Mouse (Mus musculus) forelimb bud, embryonic 11.5 days (tissue): ENCODE results near the gene Lpp.

Source experiments
- DNase-seq: peaks from one replicate; pipeline ENCODE4 v3.0.0-alpha.2; 2012; ENCODE audit warnings: low read depth, low spot score

Gene Lpp

GRCm38 (mm10) chr16:24625576-24625975, 232.3 kb downstream of the Lpp start:
- no peak for DNase-seq

- no peak for DNase-seq
Observed at GRCm38 (mm10) chr16:24628779-24629178, 235.5 kb downstream of the Lpp start.

- DNase-seq = no peak
Observed at GRCm38 (mm10) chr16:24629218-24630172, 236.2 kb downstream of the Lpp start.

GRCm38 (mm10) chr16:24635381-24635919, 242.1 kb downstream of the Lpp start:
- no peak for DNase-seq

- no peak for DNase-seq
Observed at GRCm38 (mm10) chr16:24636894-24637293, 243.6 kb downstream of the Lpp start.

GRCm38 (mm10) chr16:24641003-24641797, 247.9 kb downstream of the Lpp start:
- no peak for DNase-seq

- no peak for DNase-seq
Observed at GRCm38 (mm10) chr16:24643024-24643635, 249.8 kb downstream of the Lpp start.

GRCm38 (mm10) chr16:24644154-24644553, 250.8 kb downstream of the Lpp start:
- no peak for DNase-seq

GRCm38 (mm10) chr16:24644760-24645406, 251.6 kb downstream of the Lpp start:
- no peak for DNase-seq

- DNase-seq = no peak
Observed at GRCm38 (mm10) chr16:24645906-24646603, 252.7 kb downstream of the Lpp start.

- no peak for DNase-seq
Observed at GRCm38 (mm10) chr16:24651655-24652654, 258.6 kb downstream of the Lpp start.

GRCm38 (mm10) chr16:24653041-24653440, 259.7 kb downstream of the Lpp start:
- DNase-seq = no peak

- DNase-seq = no peak
Observed at GRCm38 (mm10) chr16:24655116-24655515, 261.8 kb downstream of the Lpp start.

GRCm38 (mm10) chr16:24656026-24656425, 262.7 kb downstream of the Lpp start:
- no peak for DNase-seq

GRCm38 (mm10) chr16:24656752-24657151, 263.4 kb downstream of the Lpp start:
- no peak for DNase-seq

GRCm38 (mm10) chr16:24659049-24659448, 265.7 kb downstream of the Lpp start:
- no peak for DNase-seq

GRCm38 (mm10) chr16:24664131-24664530, 270.8 kb downstream of the Lpp start:
- no peak for DNase-seq

GRCm38 (mm10) chr16:24669718-24670460, 276.6 kb downstream of the Lpp start:
- DNase-seq = no peak

- no peak for DNase-seq
Observed at GRCm38 (mm10) chr16:24678942-24679341, 285.6 kb downstream of the Lpp start.
